Mouse (Mus musculus) stomach, embryonic 15.5 days (tissue): ENCODE results near the gene Lmo1. TPM values are rescaled to one million over a fixed set of nuclear protein-coding genes. Genes with fewer than 3 reads are reported as not detected.

Experiments used
- ATAC-seq: fragments of 200-750 bp; cut with Nextera tagmentation; 2 replicates; pipeline ENCODE4 v1.8.0; 2017; ENCODE audit warnings: low read depth, moderate number of reproducible peaks, moderate TSS enrichment; ENCODE audit not compliant: insufficient read depth, low FRiP score
- H3K27ac ChIP-seq: fragments of 300-500 bp; sonication (generic); 2 replicates; pipeline ENCODE4 v1.5.1; 2015; ENCODE audit warnings: mild to moderate bottlenecking, inconsistent platforms
- H3K27me3 ChIP-seq: fragments of 300-500 bp; sonication (generic); replicated peaks from 2 replicates; pipeline ENCODE4 v1.6.1; 2015; ENCODE audit warnings: inconsistent platforms
- H3K36me3 ChIP-seq: fragments of 300-500 bp; sonication (generic); 2 replicates; pipeline ENCODE4 v1.6.1; 2015; ENCODE audit warnings: inconsistent platforms
- H3K4me1 ChIP-seq: fragments of 300-500 bp; sonication (generic); 2 replicates; pipeline ENCODE4 v1.6.1; 2015; ENCODE audit warnings: inconsistent platforms
- H3K4me2 ChIP-seq: fragments of 300-500 bp; sonication (generic); 2 replicates; pipeline ENCODE4 v1.6.1; 2015; ENCODE audit warnings: mild to moderate bottlenecking, inconsistent platforms
- H3K4me3 ChIP-seq: fragments of 300-500 bp; sonication (generic); replicated peaks from 2 replicates; pipeline ENCODE4 v1.5.1; 2015; ENCODE audit warnings: inconsistent platforms
- H3K9ac ChIP-seq: fragments of 300-500 bp; sonication (generic); 2 replicates; pipeline ENCODE4 v1.6.1; 2015; ENCODE audit warnings: inconsistent platforms
- H3K9me3 ChIP-seq: fragments of 300-500 bp; sonication (generic); 2 replicates; pipeline ENCODE4 v1.6.1; 2016; ENCODE audit warnings: inconsistent platforms
- WGBS: fragments of 180-500 bp; shearing (Covaris S2); methylation state at CpG from one replicate; pipeline ENCODE4 v1.1.7; 2015; 5-methylcytosine and 5-hydroxymethylcytosine counted together
- polyA plus RNA-seq: library from polyadenylated mRNA; unstranded; fragments of >200 nt; fragmentation: Nextera tagmentation; extraction: Ambion mirVana; gene quantifications from 2 replicates; pipeline ENCODE4 v1.2.1, GENCODE M21; 2015

The Lmo1 gene
- polyA plus RNA-seq, 1 experiment from 2014 or later: 6.4 TPM

DNA sequence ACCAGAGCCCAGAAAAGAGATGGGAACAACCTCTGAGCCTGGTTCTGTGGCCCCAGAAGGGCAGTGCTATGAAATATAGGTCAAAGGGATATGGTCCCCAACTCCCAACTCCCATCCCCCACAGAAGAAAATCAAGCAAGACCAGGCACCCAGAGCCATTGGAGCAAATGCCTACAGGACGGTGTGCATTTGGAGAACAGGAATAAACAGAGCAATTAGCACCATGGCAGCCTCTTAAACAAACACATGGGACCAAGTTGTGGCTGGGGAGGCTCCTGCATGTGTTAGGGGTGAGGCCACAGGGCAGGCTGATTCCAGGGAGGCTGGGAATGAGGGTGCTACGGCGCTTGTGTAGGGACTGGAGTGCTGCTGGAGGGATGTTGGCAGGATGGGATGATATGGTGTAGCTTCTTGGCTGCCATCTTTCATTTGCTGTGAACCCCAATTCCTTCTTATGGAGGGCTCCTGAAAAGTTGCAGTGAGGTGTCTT lies 22.2 kb upstream of the Lmo1 start:
- H3K4me2 ChIP-seq: no peak overlapping the region
- H3K27me3 ChIP-seq: no peaks in the 10 kb centered on the region
- ATAC-seq: no peak
- no peaks in the 10 kb centered on the region for H3K9me3 ChIP-seq
- 61% methylated on average over 3 of the region's 3 CpGs for WGBS
- H3K36me3 ChIP-seq: no peaks in the 10 kb centered on the region
- H3K4me3 ChIP-seq: no peak overlapping the region
- no peak overlapping the region for H3K27ac ChIP-seq
- H3K4me1 ChIP-seq: 0 out of 2 replicates have a peak, but pooled peaks cover 6% of the 10 kb centered on the region
- H3K9ac ChIP-seq: no peak overlapping the region

DNA sequence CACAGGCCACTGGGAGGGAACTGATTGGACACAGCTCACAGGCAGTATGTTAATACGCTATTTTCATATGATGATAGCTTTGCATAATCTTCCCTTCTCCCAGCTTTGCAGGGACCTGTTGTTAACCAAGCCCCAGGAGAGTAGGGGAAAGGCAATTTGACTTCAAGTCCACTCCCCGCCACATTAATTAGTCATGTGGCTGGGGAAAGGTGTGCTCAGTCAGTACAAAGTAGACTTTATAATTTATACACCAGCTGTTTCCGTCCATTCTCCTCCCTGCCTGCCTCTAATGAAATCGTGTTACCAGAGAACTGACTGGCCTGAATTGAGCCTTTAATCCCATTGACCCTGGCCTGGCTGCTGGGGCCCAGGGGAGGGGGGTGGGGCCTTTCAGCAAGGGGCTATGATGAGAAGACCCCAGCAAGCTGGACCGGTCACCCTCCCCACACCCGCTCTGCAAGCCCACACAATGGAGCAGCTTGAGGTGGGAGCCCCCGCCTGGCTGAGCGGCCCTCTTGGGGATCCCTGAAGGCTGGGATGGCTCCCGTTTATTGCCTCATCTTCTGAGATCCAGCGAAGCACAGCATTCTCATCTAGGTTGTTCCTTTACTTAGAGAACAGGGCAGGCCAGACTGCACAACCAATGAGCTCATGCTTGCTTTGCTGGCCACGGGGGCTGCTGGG lies 21.5 kb upstream of the Lmo1 start:
- H3K27ac ChIP-seq: no peak overlapping the region
- no peak overlapping the region for H3K9ac ChIP-seq
- H3K4me2 ChIP-seq: no peak overlapping the region
- H3K36me3 ChIP-seq: no peaks in the 10 kb centered on the region
- H3K9me3 ChIP-seq: no peaks in the 10 kb centered on the region
- no peaks in the 10 kb centered on the region for H3K27me3 ChIP-seq
- 34% methylated on average over 11 of the region's 11 CpGs for WGBS
- no peak overlapping the region for H3K4me3 ChIP-seq
- peaks cover 12% of the 10 kb centered on the region; the same call in 1 of the 2 replicates for H3K4me1 ChIP-seq
- ATAC-seq: no peak

DNA sequence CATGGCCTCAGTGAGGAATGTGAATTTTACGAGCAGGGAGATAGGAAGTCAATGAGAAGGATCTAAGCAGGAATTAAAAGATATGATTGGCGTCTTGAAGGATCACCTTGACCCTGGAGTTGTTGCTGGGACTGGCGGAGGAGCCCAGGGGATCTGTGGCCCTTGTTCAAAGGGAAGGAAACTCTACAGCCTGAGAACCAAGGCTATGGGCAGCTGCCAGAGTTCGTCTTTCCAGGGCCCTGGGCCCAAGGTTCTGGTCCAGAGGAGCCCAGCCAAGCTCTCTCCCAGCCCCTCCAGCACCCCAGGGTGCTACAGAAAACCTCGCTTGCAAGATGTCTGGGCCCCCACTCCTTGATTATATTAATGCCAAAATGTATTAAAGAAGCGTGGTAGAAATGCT lies 21.0 kb upstream of the Lmo1 start:
- ATAC-seq: no peak
- H3K4me2 ChIP-seq: no peak overlapping the region
- H3K9me3 ChIP-seq: no peaks in the 10 kb centered on the region
- peaks cover 12% of the 10 kb centered on the region; the same call in 1 of the 2 replicates for H3K4me1 ChIP-seq
- WGBS: 69% methylated on average over 6 of the region's 6 CpGs
- no peak overlapping the region for H3K27ac ChIP-seq
- H3K9ac ChIP-seq: no peak overlapping the region
- no peak overlapping the region for H3K4me3 ChIP-seq
- H3K36me3 ChIP-seq: no peaks in the 10 kb centered on the region
- H3K27me3 ChIP-seq: no peaks in the 10 kb centered on the region

DNA sequence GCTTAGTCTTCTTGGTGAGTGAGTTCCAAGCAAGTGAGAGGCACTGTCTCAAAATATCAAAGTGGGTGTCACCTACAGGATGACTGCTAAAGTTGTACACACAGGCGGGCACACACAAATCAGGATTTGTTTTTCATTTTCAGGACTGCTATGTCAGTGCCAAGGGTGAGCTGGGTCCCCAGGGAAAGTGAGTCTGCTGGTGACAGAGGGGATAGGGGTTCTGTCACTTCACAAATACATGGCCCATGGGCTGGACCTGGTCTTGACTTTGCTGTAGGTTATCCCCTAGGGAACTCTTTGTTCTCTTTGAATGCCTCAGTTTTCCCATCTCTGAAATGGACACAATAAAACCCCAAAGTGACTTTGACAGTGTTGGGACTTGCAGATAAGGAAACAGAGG lies 19.8 kb upstream of the Lmo1 start:
- H3K36me3 ChIP-seq: no peaks in the 10 kb centered on the region
- ATAC-seq: no peak
- H3K27me3 ChIP-seq: no peaks in the 10 kb centered on the region
- no peak overlapping the region for H3K27ac ChIP-seq
- no peaks in the 10 kb centered on the region for H3K9me3 ChIP-seq
- WGBS: 97% methylated on average over 1 of the region's 1 CpGs
- no peak overlapping the region for H3K4me2 ChIP-seq
- no peak overlapping the region for H3K4me3 ChIP-seq
- H3K4me1 ChIP-seq: peaks cover 12% of the 10 kb centered on the region; the same call in 1 of the 2 replicates
- H3K9ac ChIP-seq: no peak overlapping the region

DNA sequence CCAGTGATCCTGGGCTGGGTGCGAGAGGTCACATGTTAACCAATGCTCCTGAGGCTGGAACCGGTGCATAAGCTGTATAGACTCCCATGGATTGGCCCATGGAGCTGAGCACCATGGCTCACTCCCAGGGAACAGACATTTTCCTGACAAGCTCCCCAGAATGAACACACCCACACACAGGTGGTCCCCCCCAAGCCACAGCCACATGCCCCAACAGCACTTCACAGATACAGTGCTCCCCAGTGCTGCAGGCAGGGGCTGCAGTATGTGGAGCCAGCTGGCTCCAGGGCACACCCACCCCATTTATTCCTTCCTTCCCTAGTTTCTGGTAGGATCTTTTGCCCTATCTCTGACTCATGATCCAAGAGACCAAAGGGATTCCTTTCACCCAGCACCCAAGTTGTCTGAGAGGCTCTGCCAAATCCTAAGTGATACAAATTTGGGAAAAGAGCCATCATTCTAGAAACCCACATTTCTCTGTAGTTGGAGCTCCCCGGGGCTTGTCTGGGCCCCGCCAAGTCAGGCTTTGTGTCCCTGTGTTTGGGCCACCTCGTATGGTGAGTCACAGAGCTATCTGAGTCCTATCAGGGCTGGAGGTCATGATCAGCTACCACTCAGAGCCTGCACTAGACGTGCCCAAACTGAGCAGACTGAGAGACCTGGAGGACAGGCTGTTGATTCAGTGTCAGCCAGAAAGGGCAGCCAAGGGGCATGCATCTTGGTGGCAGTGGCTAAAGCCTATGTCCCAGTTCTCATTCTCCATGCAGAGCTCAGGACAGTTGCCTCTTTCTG lies 12.4 kb upstream of the Lmo1 start:
- ATAC-seq: no peak
- WGBS: 69% methylated on average over 6 of the region's 6 CpGs
- Histone ChIP-seq H3K4me2 (no peak overlapping the region), H3K36me3 (no peaks in the 10 kb centered on the region), H3K27ac (no peak overlapping the region), H3K9ac (no peak overlapping the region), H3K4me1 (peaks cover 6% of the 10 kb centered on the region; the same call in 1 of the 2 replicates), H3K27me3 (no peaks in the 10 kb centered on the region), H3K4me3 (no peak overlapping the region), H3K9me3 (no peaks in the 10 kb centered on the region)

DNA sequence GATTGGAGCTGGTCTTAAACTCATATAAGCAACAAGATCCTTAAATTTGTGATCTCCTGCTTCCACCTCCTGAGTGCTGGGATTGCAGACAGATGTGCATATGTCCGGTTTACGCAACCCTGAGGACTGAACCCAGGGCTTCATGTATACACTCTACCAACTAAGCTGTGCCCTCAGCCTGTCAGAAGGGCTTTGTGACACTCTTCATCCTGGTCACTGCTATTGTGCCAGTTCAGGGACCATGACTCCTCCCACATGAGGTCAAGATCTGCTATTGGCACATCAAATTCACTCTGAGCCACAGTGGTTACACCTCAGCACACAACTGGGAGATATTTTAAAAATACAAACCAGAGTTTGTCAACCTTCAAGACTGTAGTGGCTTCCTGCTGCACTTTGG lies 11.0 kb upstream of the Lmo1 start:
- Histone ChIP-seq H3K27me3 (no peaks in the 10 kb centered on the region), H3K4me2 (no peak overlapping the region), H3K9ac (no peak overlapping the region), H3K36me3 (no peaks in the 10 kb centered on the region), H3K4me1 (no peaks in the 10 kb centered on the region), H3K9me3 (no peaks in the 10 kb centered on the region), H3K27ac (no peak overlapping the region), H3K4me3 (no peak overlapping the region)
- 81% methylated on average over 2 of the region's 2 CpGs for WGBS
- no peak for ATAC-seq

DNA sequence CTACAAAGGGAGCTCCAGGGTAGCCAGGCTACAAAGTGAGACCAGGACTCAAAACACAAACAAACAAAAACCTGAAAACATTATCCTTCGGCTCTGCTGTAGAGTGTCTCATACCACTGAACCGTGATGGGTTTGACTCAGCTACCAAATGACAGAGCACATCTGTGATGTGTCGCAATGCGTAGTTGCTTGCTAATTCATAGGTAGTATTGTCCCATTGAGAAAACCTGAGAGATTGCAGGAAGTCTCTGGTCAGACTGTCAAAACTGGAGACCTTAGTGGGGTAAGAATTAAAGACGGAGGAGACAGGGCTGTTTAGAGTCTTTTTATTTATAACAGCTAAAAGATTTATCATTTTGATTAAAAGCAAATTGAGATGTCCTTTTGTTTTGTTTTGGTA lies 10.6 kb upstream of the Lmo1 start:
- Histone ChIP-seq H3K4me2 (no peak overlapping the region), H3K9me3 (no peaks in the 10 kb centered on the region), H3K36me3 (no peaks in the 10 kb centered on the region), H3K27ac (no peak overlapping the region), H3K9ac (no peak overlapping the region), H3K4me1 (no peaks in the 10 kb centered on the region), H3K27me3 (no peaks in the 10 kb centered on the region), H3K4me3 (no peak overlapping the region)
- ATAC-seq: no peak
- WGBS: 63% methylated on average over 5 of the region's 5 CpGs

DNA sequence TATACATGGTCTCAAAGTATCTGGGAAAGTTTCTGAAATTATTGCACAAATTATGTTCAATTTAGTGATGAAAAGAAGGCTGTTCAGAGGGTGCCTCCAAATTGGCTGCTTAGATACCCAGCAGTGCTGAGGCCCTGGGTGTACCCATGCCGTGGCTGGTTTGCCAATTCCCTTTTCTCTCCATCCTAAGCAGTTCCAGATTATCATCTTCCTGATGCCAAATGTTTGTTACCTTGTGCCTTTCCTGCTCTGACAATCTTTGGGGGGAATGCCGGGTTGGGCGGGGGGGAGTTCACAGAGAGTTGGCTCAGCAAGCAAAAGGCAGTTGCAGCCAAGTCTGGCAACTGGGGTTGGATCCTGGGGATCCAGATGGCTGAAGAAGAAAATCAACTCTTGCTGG lies 1.7 kb upstream of the Lmo1 start:
- Histone ChIP-seq H3K4me1 (0 out of 2 replicates have a peak, but pooled peaks cover 5% of the 10 kb centered on the region), H3K9ac (no peak overlapping the region), H3K27me3 (peaks cover 36% of the 10 kb centered on the region), H3K4me2 (no peak overlapping the region), H3K9me3 (no peaks in the 10 kb centered on the region), H3K4me3 (no peak overlapping the region), H3K36me3 (no peaks in the 10 kb centered on the region), H3K27ac (no peak overlapping the region)
- no peak for ATAC-seq
- WGBS: 74% methylated on average over 3 of the region's 3 CpGs

DNA sequence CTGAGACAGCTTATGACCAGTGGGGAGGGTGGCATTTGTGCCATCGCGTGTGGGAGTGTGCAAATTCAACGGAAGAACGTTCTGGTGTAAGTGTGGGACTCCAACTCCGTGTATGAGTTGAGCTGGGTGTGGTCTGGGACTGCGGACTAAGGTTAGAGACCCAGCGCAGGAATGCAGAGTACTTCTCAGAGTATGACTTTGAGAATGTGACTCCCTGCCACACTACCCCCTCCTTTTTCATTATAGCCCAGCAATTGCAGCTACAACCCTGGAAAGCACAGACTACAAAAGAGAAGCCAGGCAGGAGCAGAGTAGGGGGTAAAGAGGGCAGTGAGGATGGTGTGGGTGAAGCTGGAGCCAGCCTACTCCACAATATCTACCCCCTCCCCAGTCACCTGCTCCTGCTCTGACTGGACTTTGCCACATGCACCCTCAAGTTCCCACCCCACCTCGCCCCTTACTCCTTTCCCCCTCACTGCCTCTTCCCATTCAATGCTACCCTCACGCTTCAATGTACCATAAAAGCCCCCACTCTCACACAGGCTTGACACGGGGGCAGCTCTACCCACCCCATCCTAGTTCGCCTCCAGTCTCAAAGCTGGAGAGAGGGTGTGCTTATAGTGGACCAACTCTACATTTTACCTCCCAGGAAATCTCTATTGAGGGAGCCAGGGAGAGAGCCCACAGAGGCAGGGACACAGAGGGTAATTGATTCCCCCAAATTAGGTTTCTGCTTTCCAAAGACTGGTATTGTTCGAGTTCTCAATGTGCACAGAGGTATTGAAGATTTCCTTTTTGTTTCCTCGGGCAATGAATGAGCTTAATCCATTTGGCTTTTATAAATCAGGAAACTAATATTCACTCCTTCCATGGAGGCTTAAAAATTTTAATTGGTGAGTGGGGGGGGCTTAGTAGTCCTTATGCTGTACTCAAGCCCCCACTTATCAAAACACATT lies 941 bp upstream of the Lmo1 start:
- Histone ChIP-seq H3K27me3 (peaks cover 36% of the 10 kb centered on the region), H3K27ac (no peak overlapping the region), H3K9me3 (no peaks in the 10 kb centered on the region), H3K4me3 (peak overlapping the region; percentile 59), H3K4me1 (0 out of 2 replicates have a peak, but pooled peaks cover 5% of the 10 kb centered on the region), H3K4me2 (peak overlapping the region; percentile 99), H3K9ac (no peak overlapping the region), H3K36me3 (no peaks in the 10 kb centered on the region)
- WGBS: 29% methylated on average over 13 of the region's 13 CpGs
- ATAC-seq: peak; percentile 20; the same call in 1 of the 2 replicates

DNA sequence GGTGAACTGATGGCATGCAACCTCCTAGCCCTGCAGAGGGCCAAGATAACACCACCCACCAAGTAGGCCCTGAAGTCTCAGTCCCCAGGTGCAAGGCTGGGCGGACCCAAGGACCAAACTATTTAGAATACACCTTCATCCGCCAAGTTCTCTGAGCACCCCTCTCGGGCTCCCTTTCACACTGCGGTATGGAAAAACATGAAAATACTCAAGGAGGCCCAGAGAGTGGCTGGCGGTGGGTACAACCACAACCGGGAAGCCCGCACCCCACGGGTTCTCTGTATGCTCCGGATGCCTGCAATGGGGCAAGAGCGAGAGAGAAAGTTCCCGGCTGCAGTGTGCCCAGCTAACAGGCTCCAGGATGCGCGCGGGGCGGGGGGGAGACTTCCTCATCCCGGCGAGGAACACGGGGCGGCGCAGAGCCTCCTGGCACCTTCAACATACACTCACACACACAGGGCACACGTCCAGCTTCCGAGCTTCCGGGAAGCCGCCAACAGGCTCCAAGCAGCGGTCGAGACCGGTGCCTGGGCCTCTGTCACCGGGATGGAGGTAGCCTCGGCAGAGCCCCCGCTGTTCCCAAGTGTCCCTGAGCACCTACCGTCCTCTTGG lies 564 bp downstream of the Lmo1 start:
- Histone ChIP-seq H3K27ac (no peak overlapping the region), H3K9ac (peak overlapping the region; percentile 41), H3K4me2 (peak overlapping the region; percentile 99), H3K36me3 (no peaks in the 10 kb centered on the region), H3K4me3 (peak overlapping the region; percentile 59), H3K9me3 (no peaks in the 10 kb centered on the region), H3K27me3 (peaks cover 45% of the 10 kb centered on the region), H3K4me1 (peaks cover 13% of the 10 kb centered on the region; the same call in 1 of the 2 replicates)
- 7% methylated on average over 31 of the region's 31 CpGs for WGBS
- 0 out of 2 replicates have a peak, but pooled peaks have one; percentile 19 for ATAC-seq

DNA sequence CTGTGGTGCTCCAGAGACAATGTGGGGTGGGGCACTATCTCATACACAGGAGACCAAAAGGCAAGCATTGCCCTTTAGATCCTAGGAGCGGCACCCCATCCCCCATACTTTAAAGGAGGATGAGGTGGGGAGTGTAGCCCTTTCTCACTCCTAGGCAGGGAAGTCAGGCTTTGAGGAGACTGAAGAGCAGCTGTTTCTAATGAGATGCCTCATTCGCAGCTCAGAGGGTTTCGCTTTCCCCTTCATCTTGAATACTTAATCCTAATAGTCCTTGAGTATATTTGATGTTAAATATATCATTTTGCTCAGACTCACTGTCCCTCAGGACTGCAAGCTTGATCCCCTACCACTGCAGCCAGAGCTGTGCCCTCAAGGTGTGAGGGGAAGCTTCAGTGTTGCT lies 3.1 kb downstream of the Lmo1 start:
- no peak overlapping the region for H3K4me2 ChIP-seq
- WGBS: 55% methylated on average over 3 of the region's 3 CpGs
- H3K9me3 ChIP-seq: no peaks in the 10 kb centered on the region
- H3K4me3 ChIP-seq: no peak overlapping the region
- no peak for ATAC-seq
- H3K27me3 ChIP-seq: peaks cover 64% of the 10 kb centered on the region
- H3K27ac ChIP-seq: no peak overlapping the region
- peaks cover 13% of the 10 kb centered on the region; the same call in 1 of the 2 replicates for H3K4me1 ChIP-seq
- no peaks in the 10 kb centered on the region for H3K36me3 ChIP-seq
- no peak overlapping the region for H3K9ac ChIP-seq
